Mouse (Mus musculus) forebrain, embryonic 11.5 days (tissue): ENCODE measurements at regions not wholly inside any gene's neighbourhood (a gene's known extent, or its start where the extent isn't known, plus 50 kb on each side); places are given as distances from the start of the nearest gene placed in this dataset.
"Not testable (repeated sequence)": the region's sequence is repeated elsewhere in the genome, so short reads cannot be mapped to it uniquely, and the experiment has no call there.

Experiments
- ATAC-seq: fragments of 200-750 bp; cut with Nextera tagmentation; replicated peaks from 2 replicates; pipeline ENCODE4 v1.8.0; 2017; ENCODE audit warnings: moderate TSS enrichment; ENCODE audit not compliant: low FRiP score
- DNase-seq: peaks from one replicate; pipeline ENCODE4 v3.0.0-alpha.2; 2017; ENCODE audit warnings: low spot score
- H3K27ac ChIP-seq: fragments of 300-500 bp; sonication (generic); 2 replicates; pipeline ENCODE4 v1.5.1; 2014; ENCODE audit warnings: low read depth, low read length
- H3K27me3 ChIP-seq: fragments of 300-500 bp; sonication (generic); 2 replicates; pipeline ENCODE4 v1.6.1; 2014; ENCODE audit warnings: mild to moderate bottlenecking, low read length, mixed read lengths; ENCODE audit not compliant: control insufficient read depth, insufficient read depth
- H3K36me3 ChIP-seq: fragments of 300-500 bp; sonication (generic); 2 replicates; pipeline ENCODE4 v1.6.1; 2014; ENCODE audit warnings: mild to moderate bottlenecking, low read length, moderate library complexity, mixed read lengths; ENCODE audit not compliant: control insufficient read depth, insufficient read depth
- H3K4me1 ChIP-seq: fragments of 300-500 bp; sonication (generic); replicated peaks from 2 replicates; pipeline ENCODE4 v1.6.1; 2014; ENCODE audit warnings: low read length, mixed read lengths; ENCODE audit not compliant: control insufficient read depth, insufficient read depth
- H3K4me2 ChIP-seq: fragments of 300-500 bp; sonication (generic); 2 replicates; pipeline ENCODE4 v1.6.1; 2014; ENCODE audit warnings: low read depth, mild to moderate bottlenecking, low read length, moderate library complexity, mixed read lengths; ENCODE audit not compliant: severe bottlenecking
- H3K4me3 ChIP-seq: fragments of 300-500 bp; sonication (generic); 2 replicates; pipeline ENCODE4 v1.5.1; 2014; ENCODE audit warnings: low read depth, low read length
- H3K9ac ChIP-seq: fragments of 300-500 bp; sonication (generic); 2 replicates; pipeline ENCODE4 v1.6.1; 2014; ENCODE audit warnings: low read length
- H3K9me3 ChIP-seq: fragments of 300-500 bp; sonication (generic); 2 replicates; pipeline ENCODE4 v1.6.1; 2016; ENCODE audit warnings: low read length, mixed read lengths; ENCODE audit not compliant: control insufficient read depth
- WGBS: fragments of 180-500 bp; shearing (Covaris S2); extraction: QIAGEN DNeasy Blood & Tissue Kit; methylation state at CpG from one replicate; pipeline ENCODE4 v1.1.7; 2014; 5-methylcytosine and 5-hydroxymethylcytosine counted together

- H3K36me3 ChIP-seq: no peaks in the 10 kb centered on the region
- H3K27me3 ChIP-seq: no peaks in the 10 kb centered on the region
- DNase-seq: no peak
- no peak overlapping the region for H3K4me3 ChIP-seq
- WGBS: 79% methylated on average over 6 of the region's 6 CpGs
- H3K4me1 ChIP-seq: no peaks in the 10 kb centered on the region
- ATAC-seq: peak; percentile 55; the same call in 1 of the 2 replicates
- H3K4me2 ChIP-seq: no peak overlapping the region
- H3K9me3 ChIP-seq: no peaks in the 10 kb centered on the region
- no peak overlapping the region for H3K9ac ChIP-seq
- H3K27ac ChIP-seq: no peak overlapping the region
Observed at GRCm38 (mm10) chr3:39838377-39839145, 692.5 kb upstream of the Intu start.

GRCm38 (mm10) chr3:39840946-39841345 lies 690.1 kb upstream of the Intu start:
- ATAC-seq (no peak), DNase-seq (no peak)
- Histone ChIP-seq H3K36me3 (no peaks in the 10 kb centered on the region), H3K27me3 (no peaks in the 10 kb centered on the region), H3K27ac (no peak overlapping the region), H3K9ac (no peak overlapping the region; the same call in 1 of the 2 replicates), H3K9me3 (no peaks in the 10 kb centered on the region), H3K4me2 (no peak overlapping the region), H3K4me1 (no peaks in the 10 kb centered on the region), H3K4me3 (no peak overlapping the region)
- WGBS: 89% methylated on average over 5 of the region's 5 CpGs

- 95% methylated on average over 2 of the region's 2 CpGs for WGBS
- ATAC-seq: no peak
Observed at GRCm38 (mm10) chr3:39845123-39845522, 686.0 kb upstream of the Intu start.

GRCm38 (mm10) chr3:39848829-39849228 lies 682.3 kb upstream of the Intu start:
- H3K4me2 ChIP-seq: no peak overlapping the region
- H3K4me3 ChIP-seq: no peak overlapping the region

More at GRCm38 (mm10) chr3:39845123-39845522, 686.0 kb upstream of the Intu start:
- no peaks in the 10 kb centered on the region for H3K9me3 ChIP-seq
- no peak overlapping the region for H3K27ac ChIP-seq
- H3K4me1 ChIP-seq: no peaks in the 10 kb centered on the region
- H3K36me3 ChIP-seq: no peaks in the 10 kb centered on the region
- DNase-seq: no peak
- no peak overlapping the region for H3K4me3 ChIP-seq
- H3K9ac ChIP-seq: no peak overlapping the region
- H3K27me3 ChIP-seq: no peaks in the 10 kb centered on the region
- no peak overlapping the region for H3K4me2 ChIP-seq

GRCm38 (mm10) chr3:39857214-39857839 lies 673.8 kb upstream of the Intu start:
- DNase-seq (no peak), ATAC-seq (peak; percentile 89)
- Histone ChIP-seq H3K9ac (no peak overlapping the region), H3K27ac (peak overlapping the region; percentile 27; the same call in 1 of the 2 replicates), H3K36me3 (no peaks in the 10 kb centered on the region), H3K4me1 (no peaks in the 10 kb centered on the region), H3K27me3 (no peaks in the 10 kb centered on the region), H3K4me2 (no peak overlapping the region), H3K4me3 (no peak overlapping the region), H3K9me3 (no peaks in the 10 kb centered on the region)
- WGBS: 45% methylated on average over 9 of the region's 9 CpGs

More at GRCm38 (mm10) chr3:39848829-39849228, 682.3 kb upstream of the Intu start:
- Histone ChIP-seq H3K36me3 (no peaks in the 10 kb centered on the region), H3K4me1 (no peaks in the 10 kb centered on the region), H3K27ac (no peak overlapping the region), H3K9ac (no peak overlapping the region), H3K9me3 (no peaks in the 10 kb centered on the region), H3K27me3 (no peaks in the 10 kb centered on the region)
- ATAC-seq: no peak
- no peak for DNase-seq
- WGBS: 91% methylated on average over 6 of the region's 6 CpGs

GRCm38 (mm10) chr3:39876046-39876445 lies 655.0 kb upstream of the Intu start:
- not testable (repeated sequence) for H3K4me1 ChIP-seq, H3K27me3 ChIP-seq, ATAC-seq, H3K4me2 ChIP-seq, H3K36me3 ChIP-seq, H3K27ac ChIP-seq, DNase-seq, H3K9ac ChIP-seq, H3K9me3 ChIP-seq, H3K4me3 ChIP-seq
- WGBS: 66% methylated on average over 1 of the region's 1 CpGs

- no peaks in the 10 kb centered on the region for H3K9me3 ChIP-seq
- no peak overlapping the region for H3K9ac ChIP-seq
- 28% methylated on average over 4 of the region's 4 CpGs for WGBS
- no peak overlapping the region for H3K27ac ChIP-seq
- H3K4me3 ChIP-seq: no peak overlapping the region
- peak; percentile 71 for ATAC-seq
- H3K4me1 ChIP-seq: no peaks in the 10 kb centered on the region
- no peak overlapping the region for H3K4me2 ChIP-seq
- no peaks in the 10 kb centered on the region for H3K36me3 ChIP-seq
- H3K27me3 ChIP-seq: no peaks in the 10 kb centered on the region
- no peak for DNase-seq
Observed at GRCm38 (mm10) chr3:39884370-39884769, 646.7 kb upstream of the Intu start.

- no peak overlapping the region for H3K9ac ChIP-seq
- H3K9me3 ChIP-seq: no peaks in the 10 kb centered on the region
- ATAC-seq (no peak), DNase-seq (no peak)
- no peaks in the 10 kb centered on the region for H3K27me3 ChIP-seq
- H3K36me3 ChIP-seq: no peaks in the 10 kb centered on the region
- H3K4me2 ChIP-seq: no peak overlapping the region
- no peak overlapping the region for H3K27ac ChIP-seq
- 99% methylated on average over 5 of the region's 5 CpGs for WGBS
- H3K4me3 ChIP-seq: no peak overlapping the region
- no peaks in the 10 kb centered on the region for H3K4me1 ChIP-seq
Observed at GRCm38 (mm10) chr3:39888376-39888775, 642.7 kb upstream of the Intu start.
